Mouse (Mus musculus) kidney, adult 2 months (tissue): ENCODE measurements around the gene Gng11. TPM values are rescaled to one million over a fixed set of nuclear protein-coding genes. Genes with fewer than 3 reads are reported as not detected.

Source experiments
- DNase-seq: peaks from one replicate; pipeline ENCODE4 v3.0.0; 2021
- H3K27ac ChIP-seq: fragments of 200-500 bp; 2 replicates; pipeline ENCODE4 v1.5.1; 2012; ENCODE audit warnings: low read depth, low read length, control low read depth, inconsistent platforms; ENCODE audit not compliant: insufficient read depth
- H3K27me3 ChIP-seq: fragments of 200-500 bp; replicated peaks from 2 replicates; pipeline ENCODE4 v1.6.1; 2012; ENCODE audit warnings: mild to moderate bottlenecking, moderate library complexity, low read length, inconsistent platforms; ENCODE audit not compliant: control insufficient read depth, insufficient read depth
- H3K36me3 ChIP-seq: fragments of 200-500 bp; 2 replicates; pipeline ENCODE4 v1.6.1; 2012; ENCODE audit warnings: mild to moderate bottlenecking, moderate library complexity, low read length, inconsistent platforms; ENCODE audit not compliant: control insufficient read depth, insufficient read depth
- H3K4me1 ChIP-seq: fragments of 200-500 bp; 2 replicates; pipeline ENCODE4 v1.6.1; 2011; ENCODE audit warnings: low read length; ENCODE audit not compliant: control insufficient read depth, insufficient read depth
- H3K4me3 ChIP-seq: fragments of 200-500 bp; 2 replicates; pipeline ENCODE4 v1.5.1; 2011; ENCODE audit warnings: mild to moderate bottlenecking, low read depth, low read length, control low read depth; ENCODE audit not compliant: insufficient read depth
- CTCF ChIP-seq: fragments of 200-500 bp; conservative IDR thresholded peaks from 2 replicates; pipeline ENCODE4 v1.5.1; 2011; ENCODE audit warnings: low read depth, mild to moderate bottlenecking, control low read depth, low read length, moderate library complexity, mixed read lengths; ENCODE audit not compliant: insufficient read depth, insufficient read length
- POLR2A ChIP-seq: fragments of 200-500 bp; IDR thresholded peaks from one replicate; pipeline ENCODE4 v1.6.1; 2011; ENCODE audit warnings: low read depth, low read length, control low read depth
- WGBS: fragments of 180-500 bp; shearing (Covaris S2); methylation state at CpG from one replicate; pipeline ENCODE4 v1.1.7; 2018; 5-methylcytosine and 5-hydroxymethylcytosine counted together
- polyA plus RNA-seq: library from polyadenylated mRNA; depleted of rRNA; stranded (reverse); fragments of >200 nt; gene quantifications from 2 replicates; pipeline ENCODE4 v1.2.3, GENCODE M21; 2012; rRNA removed

Gng11 gene
- polyA plus RNA-seq, 1 experiment: 10.5 TPM

DNA sequence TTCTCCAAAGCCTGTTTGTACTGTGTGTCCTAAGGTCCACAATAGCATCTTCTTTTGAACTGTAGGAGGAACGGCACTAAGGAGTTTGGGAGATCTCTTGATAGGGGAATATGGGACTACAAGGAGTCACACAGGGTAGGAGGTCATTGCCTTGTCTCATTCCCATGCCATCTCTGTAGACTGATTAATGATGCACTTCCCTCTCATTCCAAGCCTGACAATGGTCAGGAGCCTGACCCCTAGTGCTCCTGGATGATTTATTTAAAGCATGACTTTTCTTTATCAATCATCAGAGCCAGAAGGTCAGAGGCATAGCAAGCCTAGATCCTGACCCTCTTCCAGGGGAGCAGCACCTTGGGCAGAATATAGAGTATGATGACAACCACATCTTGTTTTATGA lies 18.9 kb downstream of the Gng11 start:
- peak; percentile 61 for DNase-seq
- Histone ChIP-seq H3K4me3 (no peak overlapping the region), H3K4me1 (no peaks in the 10 kb centered on the region), H3K27me3 (no peaks in the 10 kb centered on the region), H3K36me3 (no peaks in the 10 kb centered on the region), H3K27ac (no peak overlapping the region)
- TF ChIP-seq POLR2A: no peak
- no peak for TF ChIP-seq CTCF
- WGBS: 38% methylated on average over 1 of the region's 1 CpGs

GRCm38 (mm10) chr6:4026367-4026766 lies 22.7 kb downstream of the Gng11 start:
- TF ChIP-seq POLR2A (no peak), CTCF (no peak)
- Histone ChIP-seq H3K27ac (no peak overlapping the region), H3K4me3 (no peak overlapping the region), H3K4me1 (no peaks in the 10 kb centered on the region), H3K36me3 (no peaks in the 10 kb centered on the region), H3K27me3 (no peaks in the 10 kb centered on the region)
- WGBS: 50% methylated on average over 2 of the region's 2 CpGs
- no peak for DNase-seq

- 76% methylated on average over 3 of the region's 3 CpGs for WGBS
- DNase-seq: no peak
- no peaks in the 10 kb centered on the region for H3K4me1 ChIP-seq
- H3K27ac ChIP-seq: no peak overlapping the region
- no peak overlapping the region for H3K4me3 ChIP-seq
- no peaks in the 10 kb centered on the region for H3K36me3 ChIP-seq
- no peaks in the 10 kb centered on the region for H3K27me3 ChIP-seq
- TF ChIP-seq CTCF: no peak
- no peak for TF ChIP-seq POLR2A
Observed at GRCm38 (mm10) chr6:4030956-4031355, 27.3 kb downstream of the Gng11 start.

GRCm38 (mm10) chr6:4041821-4042220 lies 38.1 kb downstream of the Gng11 start:
- DNase-seq: no peak
- no peaks in the 10 kb centered on the region for H3K36me3 ChIP-seq
- WGBS: 65% methylated on average over 1 of the region's 1 CpGs

GRCm38 (mm10) chr6:4047200-4047599 lies 43.5 kb downstream of the Gng11 start:
- DNase-seq: no peak
- H3K4me1 ChIP-seq: no peaks in the 10 kb centered on the region
- TF ChIP-seq POLR2A (no peak), CTCF (no peak)
- H3K27me3 ChIP-seq: no peaks in the 10 kb centered on the region
- H3K36me3 ChIP-seq: no peaks in the 10 kb centered on the region
- no peak overlapping the region for H3K4me3 ChIP-seq
- no peak overlapping the region for H3K27ac ChIP-seq
- 100% methylated on average over 1 of the region's 1 CpGs for WGBS

More at GRCm38 (mm10) chr6:4041821-4042220, 38.1 kb downstream of the Gng11 start:
- no peak overlapping the region for H3K27ac ChIP-seq
- no peak for TF ChIP-seq POLR2A
- no peak for TF ChIP-seq CTCF
- no peaks in the 10 kb centered on the region for H3K27me3 ChIP-seq
- no peaks in the 10 kb centered on the region for H3K4me1 ChIP-seq
- no peak overlapping the region for H3K4me3 ChIP-seq

GRCm38 (mm10) chr6:4052843-4053242 lies 49.1 kb downstream of the Gng11 start:
- no peak overlapping the region for H3K4me3 ChIP-seq
- no peak for TF ChIP-seq CTCF
- TF ChIP-seq POLR2A: no peak
- DNase-seq: no peak
- H3K4me1 ChIP-seq: no peaks in the 10 kb centered on the region
- H3K27ac ChIP-seq: no peak overlapping the region
- WGBS: 67% methylated on average over 1 of the region's 1 CpGs
- H3K36me3 ChIP-seq: no peaks in the 10 kb centered on the region
- no peaks in the 10 kb centered on the region for H3K27me3 ChIP-seq

GRCm38 (mm10) chr6:4054387-4054786 lies 50.7 kb downstream of the Gng11 start:
- H3K27me3 ChIP-seq: no peaks in the 10 kb centered on the region
- no peaks in the 10 kb centered on the region for H3K36me3 ChIP-seq
- no peak for TF ChIP-seq POLR2A
- TF ChIP-seq CTCF: no peak
- no peak overlapping the region for H3K27ac ChIP-seq
- 91% methylated on average over 4 of the region's 4 CpGs for WGBS
- DNase-seq: no peak
- H3K4me3 ChIP-seq: no peak overlapping the region
- no peaks in the 10 kb centered on the region for H3K4me1 ChIP-seq

Other genes starting within 250 kb of the Gng11 start
- gene Calcr, start 239.2 kb upstream of the Gng11 start, polyA plus RNA-seq: 0.46 and 0.52 TPM in 2 replicates
- gene Tfpi2, start 15.0 kb upstream of the Gng11 start, polyA plus RNA-seq: 30.0 and 37.3 TPM in 2 replicates
- gene Gngt1, start 10.1 kb upstream of the Gng11 start, polyA plus RNA-seq: not detected in 2 replicates
- gene Bet1, start 83.1 kb downstream of the Gng11 start, polyA plus RNA-seq: 20.1 and 24.7 TPM in 2 replicates